Mouse (Mus musculus) hindbrain, embryonic 15.5 days (tissue): ENCODE measurements around the gene Nudt13. TPM values are rescaled to one million over a fixed set of nuclear protein-coding genes. Genes with fewer than 3 reads are reported as not detected.

ENCODE experiments used
- ATAC-seq: fragments of 200-750 bp; cut with Nextera tagmentation; 2 replicates; pipeline ENCODE4 v1.8.0; 2017; ENCODE audit warnings: low read depth, moderate number of reproducible peaks, moderate TSS enrichment; ENCODE audit not compliant: low FRiP score
- H3K27ac ChIP-seq: fragments of 300-500 bp; sonication (generic); replicated peaks from 2 replicates; pipeline ENCODE4 v1.5.1; 2015; ENCODE audit warnings: mild to moderate bottlenecking, inconsistent platforms
- H3K27me3 ChIP-seq: fragments of 300-500 bp; sonication (generic); 2 replicates; pipeline ENCODE4 v1.6.1; 2015; ENCODE audit warnings: control low read depth, inconsistent platforms
- H3K36me3 ChIP-seq: fragments of 300-500 bp; sonication (generic); 2 replicates; pipeline ENCODE4 v1.6.1; 2015; ENCODE audit warnings: control low read depth, inconsistent platforms
- H3K4me1 ChIP-seq: fragments of 300-500 bp; sonication (generic); replicated peaks from 2 replicates; pipeline ENCODE4 v1.6.1; 2015; ENCODE audit warnings: control low read depth, inconsistent platforms
- H3K4me2 ChIP-seq: fragments of 300-500 bp; sonication (generic); 2 replicates; pipeline ENCODE4 v1.6.1; 2015; ENCODE audit warnings: moderate library complexity, mild to moderate bottlenecking, inconsistent platforms
- H3K4me3 ChIP-seq: fragments of 300-500 bp; sonication (generic); 2 replicates; pipeline ENCODE4 v1.5.1; 2015; ENCODE audit warnings: mild to moderate bottlenecking, inconsistent platforms
- H3K9ac ChIP-seq: fragments of 300-500 bp; sonication (generic); 2 replicates; pipeline ENCODE4 v1.6.1; 2015; ENCODE audit warnings: inconsistent platforms
- H3K9me3 ChIP-seq: fragments of 300-500 bp; sonication (generic); 2 replicates; pipeline ENCODE4 v1.6.1; 2016; ENCODE audit warnings: control low read depth, inconsistent platforms
- WGBS: fragments of 180-500 bp; shearing (Covaris S2); methylation state at CpG from one replicate; pipeline ENCODE4 v1.1.7; 2015; 5-methylcytosine and 5-hydroxymethylcytosine counted together
- polyA plus RNA-seq: library from polyadenylated mRNA; unstranded; fragments of >200 nt; fragmentation: Nextera tagmentation; extraction: Ambion mirVana; gene quantifications from 2 replicates; pipeline ENCODE4 v1.2.1, GENCODE M21; 2015

The Nudt13 gene
- polyA plus RNA-seq: 14.2 and 15.8 TPM in 2 replicates

DNA sequence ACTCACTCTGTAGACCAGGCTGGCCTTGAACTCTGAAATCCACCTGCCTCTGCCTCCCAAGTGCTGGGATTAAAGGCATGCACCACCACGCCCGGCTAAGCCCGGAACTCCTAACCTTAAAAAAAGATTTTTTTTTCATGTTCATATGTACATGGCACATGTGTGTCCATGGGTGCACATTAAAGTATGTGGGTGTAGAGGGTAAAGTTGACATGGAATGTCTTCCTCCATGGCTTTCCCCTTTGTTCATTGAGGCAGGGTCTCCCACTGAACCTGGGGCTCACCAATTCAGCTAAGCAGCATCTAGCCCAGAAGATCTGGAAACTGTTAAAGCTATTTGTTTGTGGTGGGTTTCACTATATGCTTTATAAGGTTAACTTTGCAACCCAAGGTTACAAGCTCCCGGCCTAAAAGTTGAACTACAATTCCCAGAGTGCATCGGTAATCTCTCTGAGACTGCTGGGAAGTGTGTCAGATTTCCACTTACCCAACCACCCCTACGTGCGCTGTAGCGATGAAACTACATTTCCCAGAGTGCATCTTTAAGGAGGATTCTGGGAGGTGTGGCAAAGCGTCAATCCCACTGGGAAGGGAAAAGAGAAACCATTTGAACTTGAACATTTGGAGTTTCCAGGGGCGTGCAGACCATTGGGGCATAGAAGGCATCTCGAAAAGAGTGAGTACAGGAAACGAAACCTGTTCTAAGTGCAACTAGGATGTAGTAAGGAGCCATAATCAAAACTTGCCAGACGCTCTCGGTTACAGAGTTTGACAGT lies at the start of gene Nudt13:
Gene Nudt13, plus strand, starts transcription at position 581 of the 776 bp plus-strand sequence.
- Histone ChIP-seq H3K36me3 (no peaks in the 10 kb centered on the region), H3K27ac (no peak within 1 kb of the TSS), H3K4me3 (peak within 1 kb of the TSS; percentile 63), H3K9me3 (no peaks in the 10 kb centered on the region), H3K9ac (peak within 1 kb of the TSS; percentile 43), H3K27me3 (no peaks in the 10 kb centered on the region), H3K4me2 (peak within 1 kb of the TSS; percentile 61), H3K4me1 (peaks cover 5% of the 10 kb centered on the region)
- WGBS: 24% methylated on average over 14 of the region's 14 CpGs
- ATAC-seq: peak; percentile 96

GRCm38 (mm10) chr14:20245318-20245717 lies 49.2 kb upstream of the Nudt13 start:
- no peak overlapping the region for H3K27ac ChIP-seq
- no peak overlapping the region for H3K9ac ChIP-seq
- H3K27me3 ChIP-seq: no peaks in the 10 kb centered on the region
- no peaks in the 10 kb centered on the region for H3K9me3 ChIP-seq
- no peaks in the 10 kb centered on the region for H3K36me3 ChIP-seq
- no peak for ATAC-seq
- peaks cover 3% of the 10 kb centered on the region; the same call in 1 of the 2 replicates for H3K4me1 ChIP-seq
- no peak overlapping the region for H3K4me3 ChIP-seq
- no peak overlapping the region for H3K4me2 ChIP-seq
- 70% methylated on average over 2 of the region's 2 CpGs for WGBS

DNA sequence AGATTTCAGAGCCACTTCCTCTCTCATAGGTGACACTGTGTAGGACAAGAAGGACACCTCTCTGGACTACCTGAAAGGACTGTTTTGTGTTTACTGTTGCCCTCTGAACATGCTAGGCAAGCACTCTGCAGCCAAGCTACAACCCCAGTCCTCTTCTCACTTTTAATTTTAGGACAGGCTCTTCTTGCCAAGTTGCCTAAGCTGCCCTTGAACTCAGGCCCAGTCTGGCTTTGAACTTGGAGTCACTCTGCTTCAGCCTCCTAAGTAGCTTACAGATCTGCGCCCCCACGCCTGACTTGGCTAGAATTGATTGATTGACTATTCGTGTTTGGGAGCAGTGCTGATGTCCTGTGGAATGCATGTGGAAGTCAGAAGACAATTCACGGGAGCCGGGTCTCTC lies 48.6 kb upstream of the Nudt13 start:
- no peak overlapping the region for H3K27ac ChIP-seq
- peaks cover 7% of the 10 kb centered on the region; the same call in 1 of the 2 replicates for H3K4me1 ChIP-seq
- H3K9me3 ChIP-seq: no peaks in the 10 kb centered on the region
- no peaks in the 10 kb centered on the region for H3K36me3 ChIP-seq
- no peak overlapping the region for H3K4me2 ChIP-seq
- no peak overlapping the region for H3K4me3 ChIP-seq
- WGBS: 79% methylated on average over 5 of the region's 5 CpGs
- ATAC-seq: no peak
- H3K9ac ChIP-seq: no peak overlapping the region
- no peaks in the 10 kb centered on the region for H3K27me3 ChIP-seq

DNA sequence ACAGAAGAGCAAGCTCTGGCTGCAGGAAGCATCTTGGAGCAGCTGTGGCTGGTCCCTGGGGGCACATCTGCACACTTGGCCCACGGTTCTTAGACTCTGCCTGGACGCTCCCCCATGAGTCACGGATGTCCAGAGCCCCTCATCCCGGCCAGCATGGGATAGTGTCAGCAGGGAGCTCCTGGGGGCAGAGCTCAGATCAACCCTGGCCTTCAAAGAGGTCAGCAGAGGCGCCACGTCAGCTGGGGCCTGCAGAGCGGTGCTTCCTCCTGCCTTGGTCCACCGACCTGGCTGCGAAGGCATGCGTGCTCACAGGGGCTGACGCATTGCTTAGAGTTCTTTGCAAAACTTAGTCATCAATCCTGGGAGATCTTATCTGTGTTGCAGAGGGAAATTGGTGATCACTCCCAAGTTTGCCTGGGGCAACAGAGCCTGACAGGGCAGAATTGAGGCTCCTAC lies 47.7 kb upstream of the Nudt13 start:
- no peak for ATAC-seq
- WGBS: 72% methylated on average over 11 of the region's 11 CpGs
- Histone ChIP-seq H3K9me3 (no peaks in the 10 kb centered on the region), H3K27ac (no peak overlapping the region), H3K4me2 (no peak overlapping the region), H3K27me3 (no peaks in the 10 kb centered on the region), H3K36me3 (no peaks in the 10 kb centered on the region), H3K4me1 (peaks cover 7% of the 10 kb centered on the region; the same call in 1 of the 2 replicates), H3K4me3 (no peak overlapping the region), H3K9ac (no peak overlapping the region)

GRCm38 (mm10) chr14:20248001-20248400 lies 46.5 kb upstream of the Nudt13 start:
- H3K4me1 ChIP-seq: peaks cover 7% of the 10 kb centered on the region; the same call in 1 of the 2 replicates
- no peak overlapping the region for H3K4me2 ChIP-seq
- no peaks in the 10 kb centered on the region for H3K9me3 ChIP-seq
- WGBS: 96% methylated on average over 3 of the region's 3 CpGs
- no peaks in the 10 kb centered on the region for H3K36me3 ChIP-seq
- H3K27ac ChIP-seq: no peak overlapping the region
- H3K4me3 ChIP-seq: no peak overlapping the region
- ATAC-seq: no peak
- H3K9ac ChIP-seq: no peak overlapping the region
- H3K27me3 ChIP-seq: no peaks in the 10 kb centered on the region

- peaks cover 7% of the 10 kb centered on the region; the same call in 1 of the 2 replicates for H3K4me1 ChIP-seq
- H3K36me3 ChIP-seq: no peaks in the 10 kb centered on the region
- no peaks in the 10 kb centered on the region for H3K27me3 ChIP-seq
- H3K27ac ChIP-seq: 0 out of 2 replicates have a peak overlapping the region, but pooled peaks have one; percentile 1
- peak; percentile 48 for ATAC-seq
- no peak overlapping the region for H3K4me3 ChIP-seq
- H3K9me3 ChIP-seq: no peaks in the 10 kb centered on the region
- H3K4me2 ChIP-seq: no peak overlapping the region
- 44% methylated on average over 14 of the region's 14 CpGs for WGBS
- no peak overlapping the region for H3K9ac ChIP-seq
Observed at GRCm38 (mm10) chr14:20250237-20251171, 44.0 kb upstream of the Nudt13 start.

- H3K9ac ChIP-seq: no peak overlapping the region
- WGBS: 55% methylated on average over 8 of the region's 8 CpGs
- peak; percentile 83 for ATAC-seq
- H3K4me1 ChIP-seq: no peaks in the 10 kb centered on the region
- H3K9me3 ChIP-seq: no peaks in the 10 kb centered on the region
- no peak overlapping the region for H3K4me2 ChIP-seq
- no peaks in the 10 kb centered on the region for H3K27me3 ChIP-seq
- H3K36me3 ChIP-seq: no peaks in the 10 kb centered on the region
- H3K27ac ChIP-seq: no peak overlapping the region
- H3K4me3 ChIP-seq: no peak overlapping the region
Observed at GRCm38 (mm10) chr14:20258185-20259113, 36.0 kb upstream of the Nudt13 start.

- Histone ChIP-seq H3K27me3 (no peaks in the 10 kb centered on the region), H3K9ac (no peak overlapping the region), H3K9me3 (no peaks in the 10 kb centered on the region), H3K4me1 (no peaks in the 10 kb centered on the region), H3K36me3 (no peaks in the 10 kb centered on the region), H3K27ac (no peak overlapping the region), H3K4me3 (no peak overlapping the region), H3K4me2 (no peak overlapping the region)
- ATAC-seq: no peak
- WGBS: 64% methylated on average over 3 of the region's 4 CpGs
Observed at GRCm38 (mm10) chr14:20262346-20262745, 32.2 kb upstream of the Nudt13 start.

DNA sequence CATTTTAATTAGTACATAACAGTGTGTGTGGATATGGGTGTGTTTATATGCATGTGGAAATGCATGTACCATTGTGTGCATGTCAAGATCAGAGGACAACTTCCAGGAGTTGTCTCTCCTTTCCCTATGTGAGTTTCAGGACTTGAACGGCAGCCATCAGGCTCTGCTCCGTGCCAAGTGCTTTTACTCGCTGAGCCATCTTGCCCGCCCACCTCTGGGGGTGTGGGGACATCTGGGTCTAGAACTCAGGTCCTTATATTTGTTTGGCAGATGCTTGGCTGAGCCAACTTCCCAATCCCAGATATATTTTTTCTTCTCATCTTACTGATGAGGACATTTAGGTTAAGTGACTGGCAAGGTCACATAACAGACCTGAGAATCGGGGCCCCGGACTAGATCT lies 26.1 kb upstream of the Nudt13 start:
- H3K4me1 ChIP-seq: no peaks in the 10 kb centered on the region
- H3K36me3 ChIP-seq: no peaks in the 10 kb centered on the region
- H3K4me2 ChIP-seq: no peak overlapping the region
- H3K9me3 ChIP-seq: no peaks in the 10 kb centered on the region
- no peak overlapping the region for H3K4me3 ChIP-seq
- no peaks in the 10 kb centered on the region for H3K27me3 ChIP-seq
- H3K9ac ChIP-seq: no peak overlapping the region
- H3K27ac ChIP-seq: no peak overlapping the region
- WGBS: 88% methylated on average over 6 of the region's 6 CpGs
- no peak for ATAC-seq

GRCm38 (mm10) chr14:20269082-20269809 lies 25.3 kb upstream of the Nudt13 start, which contains the start of gene Kcnk16:
TSS of gene Kcnk16 (minus strand) at chr14:20269199.
- no peak within 1 kb of the TSS for H3K27ac ChIP-seq
- no peak within 1 kb of the TSS for H3K4me2 ChIP-seq
- no peak within 1 kb of the TSS for H3K9ac ChIP-seq
- H3K4me1 ChIP-seq: no peaks in the 10 kb centered on the region
- H3K4me3 ChIP-seq: no peak within 1 kb of the TSS
- no peak for ATAC-seq
- H3K36me3 ChIP-seq: no peaks in the 10 kb centered on the region
- H3K27me3 ChIP-seq: no peaks in the 10 kb centered on the region
- WGBS: 77% methylated on average over 6 of the region's 6 CpGs
- H3K9me3 ChIP-seq: no peaks in the 10 kb centered on the region

DNA sequence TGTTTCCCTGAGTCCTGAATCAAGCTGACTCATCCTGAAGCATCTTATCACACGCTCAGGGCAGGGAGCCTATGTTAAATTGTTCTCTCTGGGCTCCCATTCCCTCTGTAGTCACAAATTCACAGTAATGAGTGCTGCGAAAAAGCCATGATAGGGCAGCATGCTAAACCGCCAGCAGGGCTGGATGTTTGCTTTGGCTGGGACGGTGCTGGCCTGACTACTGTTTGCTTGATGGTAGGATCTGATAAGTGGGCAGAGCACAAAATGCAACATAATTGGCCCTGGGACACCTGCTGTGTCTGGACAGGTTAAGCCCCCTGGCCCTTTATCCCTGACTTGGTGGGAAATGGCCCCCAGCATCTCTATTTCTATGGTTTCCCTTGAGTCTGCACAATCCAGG lies 3.1 kb upstream of the Nudt13 start:
- 58% methylated on average over 4 of the region's 4 CpGs for WGBS
- H3K36me3 ChIP-seq: no peaks in the 10 kb centered on the region
- no peak for ATAC-seq
- no peak overlapping the region for H3K9ac ChIP-seq
- H3K4me1 ChIP-seq: peaks cover 5% of the 10 kb centered on the region
- no peaks in the 10 kb centered on the region for H3K27me3 ChIP-seq
- no peak overlapping the region for H3K4me2 ChIP-seq
- H3K9me3 ChIP-seq: no peaks in the 10 kb centered on the region
- H3K4me3 ChIP-seq: no peak overlapping the region
- no peak overlapping the region for H3K27ac ChIP-seq
